Mouse (Mus musculus) midbrain, embryonic 16.5 days (tissue): ENCODE measurements around the gene Aqp9. TPM values are rescaled to one million over a fixed set of nuclear protein-coding genes. Genes with fewer than 3 reads are reported as not detected.

Experiments
- ATAC-seq: fragments of 200-750 bp; cut with Nextera tagmentation; 2 replicates; pipeline ENCODE4 v1.8.0; 2017; ENCODE audit warnings: moderate TSS enrichment
- H3K27ac ChIP-seq: fragments of 300-500 bp; sonication (generic); 2 replicates; pipeline ENCODE4 v1.5.1; 2014; ENCODE audit warnings: mild to moderate bottlenecking, low read length, mixed read lengths
- H3K27me3 ChIP-seq: fragments of 300-500 bp; sonication (generic); 2 replicates; pipeline ENCODE4 v1.6.1; 2014; ENCODE audit warnings: low read depth, low read length, mixed read lengths; ENCODE audit not compliant: control insufficient read depth, insufficient read depth
- H3K36me3 ChIP-seq: fragments of 300-500 bp; sonication (generic); 2 replicates; pipeline ENCODE4 v1.6.1; 2014; ENCODE audit warnings: mild to moderate bottlenecking, low read length, moderate library complexity, mixed read lengths; ENCODE audit not compliant: control insufficient read depth, insufficient read depth
- H3K4me1 ChIP-seq: fragments of 300-500 bp; sonication (generic); 2 replicates; pipeline ENCODE4 v1.6.1; 2014; ENCODE audit warnings: mild to moderate bottlenecking, low read length, mixed read lengths; ENCODE audit not compliant: control insufficient read depth, insufficient read depth
- H3K4me2 ChIP-seq: fragments of 300-500 bp; sonication (generic); 2 replicates; pipeline ENCODE4 v1.6.1; 2014; ENCODE audit warnings: mild to moderate bottlenecking, low read length, mixed read lengths
- H3K4me3 ChIP-seq: fragments of 300-500 bp; sonication (generic); 2 replicates; pipeline ENCODE4 v1.5.1; 2014; ENCODE audit warnings: low read depth, mild to moderate bottlenecking, low read length, moderate library complexity, mixed read lengths
- H3K9ac ChIP-seq: fragments of 300-500 bp; sonication (generic); 2 replicates; pipeline ENCODE4 v1.6.1; 2014; ENCODE audit warnings: low read depth, low read length, mixed read lengths
- H3K9me3 ChIP-seq: fragments of 300-500 bp; sonication (generic); replicated peaks from 2 replicates; pipeline ENCODE4 v1.6.1; 2014; ENCODE audit warnings: mild to moderate bottlenecking, low read length, mixed read lengths; ENCODE audit not compliant: control insufficient read depth, poor library complexity, severe bottlenecking
- WGBS: fragments of 180-500 bp; shearing (Covaris S2); extraction: QIAGEN DNeasy Blood & Tissue Kit; methylation state at CpG from one replicate; pipeline ENCODE4 v1.1.7; 2014; 5-methylcytosine and 5-hydroxymethylcytosine counted together
- polyA plus RNA-seq: library from polyadenylated mRNA; unstranded; fragments of >200 nt; fragmentation: Nextera tagmentation; extraction: Ambion mirVana; gene quantifications from 2 replicates; pipeline ENCODE4 v1.2.1, GENCODE M21; 2015

The Aqp9 gene
- polyA plus RNA-seq, 1 experiment from 2014 or later, result 1.2 TPM

- Histone ChIP-seq H3K9me3 (no peaks in the 10 kb centered on the region), H3K27ac (no peak overlapping the region), H3K4me2 (no peak overlapping the region), H3K4me1 (no peaks in the 10 kb centered on the region; the same call in 1 of the 2 replicates), H3K27me3 (no peaks in the 10 kb centered on the region), H3K9ac (no peak overlapping the region), H3K4me3 (no peak overlapping the region), H3K36me3 (no peaks in the 10 kb centered on the region)
- WGBS, result 69% methylated on average over 12 of the region's 12 CpGs
- ATAC-seq, result no peak
These were observed 5.4 kb downstream of the Aqp9 start for GRCm38 (mm10) chr9:71162858-71163740.

DNA sequence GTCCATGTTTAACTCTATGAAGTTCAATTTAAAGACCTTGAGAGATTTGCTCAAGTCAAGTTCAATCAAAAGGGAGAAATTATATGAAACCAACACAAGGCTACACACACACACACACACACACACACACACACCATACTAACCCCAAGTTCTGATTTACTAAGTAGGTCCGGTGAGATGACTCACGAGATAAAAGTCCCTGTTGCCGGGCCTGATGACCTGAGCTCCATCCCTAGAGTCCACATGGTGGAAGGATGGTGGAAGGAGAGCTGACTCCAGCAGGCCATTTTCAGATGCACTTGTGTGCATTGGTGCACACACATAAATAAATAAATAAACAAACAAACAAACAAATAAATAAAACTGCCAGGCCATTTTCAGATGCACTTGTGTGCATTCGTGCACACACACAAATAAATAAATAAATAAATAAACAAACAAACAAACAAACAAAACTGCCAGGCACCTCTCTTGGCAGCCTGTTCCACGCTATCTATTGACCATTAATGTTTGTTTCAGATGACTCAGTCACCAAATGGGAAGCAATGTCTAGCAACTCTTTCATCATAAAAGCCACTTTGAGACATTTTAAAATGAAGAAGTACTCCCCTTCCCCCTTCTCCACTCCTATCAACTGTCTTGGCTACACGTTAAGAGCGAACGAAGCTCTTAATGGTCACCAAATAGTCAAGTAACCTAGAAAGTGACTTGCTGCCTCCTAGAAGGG, 6.2 kb downstream of the Aqp9 start:
- Histone ChIP-seq H3K36me3 (no peaks in the 10 kb centered on the region), H3K4me2 (no peak overlapping the region), H3K27me3 (no peaks in the 10 kb centered on the region), H3K9ac (no peak overlapping the region), H3K4me3 (no peak overlapping the region), H3K27ac (no peak overlapping the region), H3K9me3 (no peaks in the 10 kb centered on the region), H3K4me1 (no peaks in the 10 kb centered on the region; the same call in 1 of the 2 replicates)
- no peak for ATAC-seq
- whole genome bisulfite sequencing, result 90% methylated on average over 8 of the region's 8 CpGs

DNA sequence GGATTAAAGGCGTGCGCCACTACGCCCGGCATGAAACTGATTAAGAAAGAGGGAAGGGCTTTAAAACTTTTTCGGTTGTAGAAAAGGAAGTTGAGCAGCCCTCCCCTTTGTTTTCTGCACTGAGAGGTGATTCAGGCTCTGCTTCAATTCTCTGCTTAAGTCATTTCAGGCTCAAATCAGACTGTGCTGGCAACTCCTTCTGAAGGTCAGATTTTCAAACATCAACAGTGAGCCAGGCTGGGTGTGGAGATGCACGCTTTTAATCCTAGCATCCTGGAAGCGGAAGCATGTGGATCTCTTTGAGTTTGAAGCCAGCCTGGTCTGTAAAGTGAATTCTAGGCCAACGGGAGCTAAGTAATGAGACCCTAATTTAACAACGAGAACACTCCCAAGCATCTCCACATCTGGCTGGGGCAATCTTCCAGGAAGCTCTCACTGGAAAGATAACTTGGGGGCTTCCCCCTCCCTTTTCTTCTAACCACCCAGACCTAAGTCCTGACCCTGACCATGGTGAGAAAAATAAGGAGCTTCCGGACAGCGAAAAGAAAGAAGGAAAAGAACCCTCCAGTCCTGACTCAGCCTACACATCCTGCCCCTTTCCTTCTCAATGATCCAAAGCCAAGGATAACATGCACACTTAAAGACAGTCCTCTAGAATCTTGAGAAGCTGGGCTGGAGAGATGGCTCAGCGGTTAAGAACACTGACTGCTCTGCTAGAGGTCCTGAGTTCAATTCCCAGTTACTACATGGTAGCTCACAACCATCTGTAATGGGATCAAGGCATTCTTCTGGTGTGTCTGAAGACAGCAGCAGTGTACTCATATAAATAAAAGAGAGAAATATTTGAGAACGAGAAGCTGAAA, 7.4 kb downstream of the Aqp9 start:
- Histone ChIP-seq H3K4me1 (no peaks in the 10 kb centered on the region), H3K4me2 (no peak overlapping the region), H3K9ac (no peak overlapping the region), H3K36me3 (no peaks in the 10 kb centered on the region), H3K27me3 (no peaks in the 10 kb centered on the region), H3K9me3 (no peaks in the 10 kb centered on the region), H3K4me3 (no peak overlapping the region), H3K27ac (no peak overlapping the region)
- 91% methylated on average over 13 of the region's 13 CpGs for WGBS
- no peak for ATAC-seq

DNA sequence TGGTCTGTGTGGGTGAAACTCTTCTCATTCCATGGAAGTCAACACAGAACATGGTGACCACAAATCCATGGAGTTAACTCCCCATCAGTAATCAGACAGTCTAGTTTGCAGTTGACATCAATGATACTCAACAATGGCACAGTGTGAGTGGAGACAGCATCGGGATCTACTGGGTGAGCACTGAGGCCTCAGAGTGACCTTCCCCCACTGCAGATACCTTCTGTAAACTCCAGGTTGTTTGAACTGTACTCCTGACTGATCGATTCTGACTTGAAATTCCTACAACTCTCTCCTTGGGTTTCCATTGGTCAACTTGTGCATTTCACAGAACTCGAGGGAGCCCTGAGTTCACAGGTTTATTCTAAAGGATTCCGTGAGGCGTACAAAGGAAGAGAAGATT, 8.8 kb downstream of the Aqp9 start:
- no peaks in the 10 kb centered on the region for H3K4me1 ChIP-seq
- H3K36me3 ChIP-seq, result no peaks in the 10 kb centered on the region
- no peaks in the 10 kb centered on the region for H3K9me3 ChIP-seq
- H3K27ac ChIP-seq, result no peak overlapping the region
- no peak overlapping the region for H3K9ac ChIP-seq
- no peak for ATAC-seq
- H3K4me2 ChIP-seq, result no peak overlapping the region
- H3K4me3 ChIP-seq, result no peak overlapping the region
- H3K27me3 ChIP-seq, result no peaks in the 10 kb centered on the region
- WGBS, result 92% methylated on average over 5 of the region's 5 CpGs

DNA sequence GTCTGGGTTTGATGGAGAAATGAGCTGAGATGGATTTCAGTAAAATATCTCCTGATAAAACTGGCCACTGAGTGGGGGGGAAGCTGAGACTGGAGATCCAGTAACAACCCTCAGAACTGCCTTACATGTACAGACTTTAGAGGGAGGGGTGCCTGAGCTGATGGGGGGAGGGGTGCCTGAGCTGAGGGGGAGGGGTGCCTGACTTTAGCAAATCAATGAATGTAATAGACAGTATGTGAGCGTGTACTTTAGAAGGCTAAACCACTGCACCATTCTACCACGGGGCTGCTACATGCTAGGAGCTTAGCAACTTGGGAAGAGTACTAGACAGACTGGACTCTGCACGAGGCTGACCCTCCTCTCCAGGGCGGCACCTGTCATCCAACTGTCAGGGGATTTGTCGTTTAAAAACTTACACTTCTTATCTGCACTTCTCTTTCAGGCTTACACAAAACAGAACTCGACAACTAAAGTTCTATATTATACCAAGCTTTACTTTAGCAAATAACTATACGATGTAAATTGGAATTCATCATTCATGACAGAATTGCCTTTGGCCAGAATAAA, 9.3 kb downstream of the Aqp9 start:
- ATAC-seq, result no peak
- H3K4me1 ChIP-seq, result no peaks in the 10 kb centered on the region
- 90% methylated on average over 7 of the region's 7 CpGs for WGBS
- H3K27ac ChIP-seq, result no peak overlapping the region
- no peaks in the 10 kb centered on the region for H3K9me3 ChIP-seq
- H3K27me3 ChIP-seq, result no peaks in the 10 kb centered on the region
- H3K4me3 ChIP-seq, result no peak overlapping the region
- H3K9ac ChIP-seq, result no peak overlapping the region
- H3K4me2 ChIP-seq, result no peak overlapping the region
- no peaks in the 10 kb centered on the region for H3K36me3 ChIP-seq

- ATAC-seq, result no peak
- WGBS, result 94% methylated on average over 15 of the region's 15 CpGs
These were observed 10.4 kb downstream of the Aqp9 start for GRCm38 (mm10) chr9:71157921-71158646.

GRCm38 (mm10) chr9:71156447-71157035, 11.9 kb downstream of the Aqp9 start:
- Histone ChIP-seq H3K4me3 (no peak overlapping the region), H3K9ac (no peak overlapping the region), H3K4me2 (no peak overlapping the region), H3K36me3 (no peaks in the 10 kb centered on the region), H3K27me3 (no peaks in the 10 kb centered on the region), H3K9me3 (no peaks in the 10 kb centered on the region), H3K4me1 (no peaks in the 10 kb centered on the region), H3K27ac (no peak overlapping the region)
- 80% methylated on average over 9 of the region's 9 CpGs for WGBS
- ATAC-seq, result no peak

More at GRCm38 (mm10) chr9:71157921-71158646, 10.4 kb downstream of the Aqp9 start:
- Histone ChIP-seq H3K27me3 (no peaks in the 10 kb centered on the region), H3K4me3 (no peak overlapping the region), H3K4me1 (no peaks in the 10 kb centered on the region), H3K27ac (no peak overlapping the region), H3K36me3 (no peaks in the 10 kb centered on the region), H3K4me2 (no peak overlapping the region), H3K9me3 (no peaks in the 10 kb centered on the region), H3K9ac (no peak overlapping the region)
